Mouse (Mus musculus): ENCODE data around the gene Nxn. TPM values are rescaled to one million over a fixed set of nuclear protein-coding genes. Genes with fewer than 3 reads are reported as not detected.

Gene Nxn
- total and polyA plus RNA-seq, 3 experiments, result 52.8 to 54.3 (median 53.0) TPM

- Histone ChIP-seq H3K9ac (ENCODE audit: control insufficient read depth, low read depth, low read length, poor library complexity, severe bottlenecking) (no peak overlapping the region), H3K79me2 (ENCODE audit: control insufficient read depth, insufficient read depth, low read length, poor library complexity) (peaks cover under 1% of the 10 kb centered on the region), H3K9me3 (replicated peaks; ENCODE audit: insufficient read depth, low read length) (no peaks in the 10 kb centered on the region), H3K4me3 (ENCODE audit: control insufficient read depth in 1 of 2, insufficient read depth in 1 of 2, low read depth in 2 of 2, low read length in 2 of 2) (no peak overlapping the region), H3K36me3 (ENCODE audit: control insufficient read depth in 1 of 2, insufficient read depth in 2 of 2, low read length in 2 of 2) (no peaks in the 10 kb centered on the region; a peak in 1 of 4 replicates), H3K4me1 (ENCODE audit: control insufficient read depth in 1 of 2, insufficient read depth in 2 of 2, low read length in 2 of 2) (no peaks in the 10 kb centered on the region), H3K27me3 (ENCODE audit: control insufficient read depth in 1 of 2, insufficient read depth in 2 of 2, low read length in 2 of 2) (no peaks in the 10 kb centered on the region), H3K27ac (ENCODE audit: control insufficient read depth, low read depth, low read length) (no peak overlapping the region)
- TF ChIP-seq NRF1 (IDR thresholded peaks at IDR 0.05; ENCODE audit: insufficient read depth, low read depth, low read length, poor library complexity, severe bottlenecking) (no peak), POLR2AphosphoS2 (IDR thresholded peaks at IDR 0.05; ENCODE audit: low read length) (no peak), BHLHE40 (IDR thresholded peaks at IDR 0.05; ENCODE audit: borderline replicate concordance, low read depth, low read length) (no peak)
- no peak for DNase-seq (ENCODE audit: low read depth, low spot score)
Observed at GRCm38 (mm10) chr11:76382711-76383324, 16.1 kb downstream of the Nxn start.

GRCm38 (mm10) chr11:76381201-76381885 lies 17.6 kb downstream of the Nxn start:
- Histone ChIP-seq H3K4me3 (ENCODE audit: control insufficient read depth in 1 of 2, insufficient read depth in 1 of 2, low read depth in 2 of 2, low read length in 2 of 2) (no peak overlapping the region), H3K36me3 (ENCODE audit: control insufficient read depth in 1 of 2, insufficient read depth in 2 of 2, low read length in 2 of 2) (peaks cover 0 to 2% of the 10 kb centered on the region in 2 experiments; a peak in 1 of 4 replicates), H3K4me1 (ENCODE audit: control insufficient read depth in 1 of 2, insufficient read depth in 2 of 2, low read length in 2 of 2) (no peaks in the 10 kb centered on the region), H3K9ac (ENCODE audit: control insufficient read depth, low read depth, low read length, poor library complexity, severe bottlenecking) (no peak overlapping the region), H3K9me3 (replicated peaks; ENCODE audit: insufficient read depth, low read length) (no peaks in the 10 kb centered on the region), H3K27me3 (ENCODE audit: control insufficient read depth in 1 of 2, insufficient read depth in 2 of 2, low read length in 2 of 2) (no peaks in the 10 kb centered on the region), H3K27ac (ENCODE audit: control insufficient read depth, low read depth, low read length) (no peak overlapping the region), H3K79me2 (ENCODE audit: control insufficient read depth, insufficient read depth, low read length, poor library complexity) (no peaks in the 10 kb centered on the region; the same call in 1 of the 2 replicates)
- TF ChIP-seq TBP (IDR thresholded peaks at IDR 0.05; ENCODE audit: low read depth, low read length) (no peak), SIN3A (IDR thresholded peaks at IDR 0.05; ENCODE audit: low read length) (no peak), EP300 (IDR thresholded peaks at IDR 0.05; ENCODE audit: low read depth in 1 of 2, low read length in 2 of 2) (no peak), USF2 (IDR thresholded peaks at IDR 0.05; ENCODE audit: borderline replicate concordance in 1 of 2, insufficient read depth in 1 of 2, low read depth in 1 of 2, low read length in 2 of 2) (no peak), MXI1 (IDR thresholded peaks at IDR 0.05; ENCODE audit: low read depth, low read length) (no peak), USF1 (IDR thresholded peaks at IDR 0.05; ENCODE audit: low read depth, low read length) (no peak), ELF1 (IDR thresholded peaks at IDR 0.05; ENCODE audit: low read depth, low read length) (no peak), MAZ (IDR thresholded peaks at IDR 0.05; ENCODE audit: low read depth, low read length) (no peak), NRF1 (IDR thresholded peaks at IDR 0.05; ENCODE audit: insufficient read depth, low read depth, low read length, poor library complexity, severe bottlenecking) (no peak), POLR2A (IDR thresholded peaks at IDR 0.05; ENCODE audit: control insufficient read depth in 1 of 2, insufficient read depth in 1 of 2, low read depth in 1 of 2, low read length in 2 of 2, poor library complexity in 1 of 2) (no peak), KAT2A (conservative IDR thresholded peaks at IDR 0.05; ENCODE audit: low read depth, low read length) (no peak), NELFE (IDR thresholded peaks at IDR 0.05; ENCODE audit: low read depth, low read length) (no peak), RAD21 (IDR thresholded peaks at IDR 0.05; ENCODE audit: low read depth, low read length) (no peak), BHLHE40 (IDR thresholded peaks at IDR 0.05; ENCODE audit: borderline replicate concordance, low read depth, low read length) (no peak), SMC3 (IDR thresholded peaks at IDR 0.05; ENCODE audit: low read depth, low read length) (no peak), ETS1 (IDR thresholded peaks at IDR 0.05; ENCODE audit: low read depth, low read length) (no peak), MEF2A (IDR thresholded peaks at IDR 0.05; ENCODE audit: extremely low read depth, insufficient replicate concordance, low read depth, low read length, poor library complexity, severe bottlenecking) (no peak), POLR2AphosphoS2 (IDR thresholded peaks at IDR 0.05; ENCODE audit: low read length) (no peak), CHD1 (IDR thresholded peaks at IDR 0.05; ENCODE audit: low read depth, low read length) (no peak), ZMIZ1 (IDR thresholded peaks at IDR 0.05; ENCODE audit: low read depth, low read length) (no peak)
- DNase-seq (ENCODE audit: low read depth, low spot score), result no peak
